Mouse (Mus musculus) left cerebral cortex, adult 18-20 months (tissue): ENCODE results near the gene Lca5. TPM values are rescaled to one million over a fixed set of nuclear protein-coding genes. Genes with fewer than 3 reads are reported as not detected.

Source experiments
- DNase-seq, 2 experiments: peaks; one replicate each; pipeline ENCODE4 v3.0.0; 2021 to 2022; ENCODE audit warnings: low spot score in 2 of 2, mixed read lengths in 1 of 2
- total RNA-seq, 2 experiments: library from RNA; stranded (reverse); gene quantifications; 2 replicates each; pipeline ENCODE4 v1.2.3; 2021

Lca5 gene
- total RNA-seq, 2 experiments from 2014 or later = 13.4 to 18.6 TPM

DNA sequence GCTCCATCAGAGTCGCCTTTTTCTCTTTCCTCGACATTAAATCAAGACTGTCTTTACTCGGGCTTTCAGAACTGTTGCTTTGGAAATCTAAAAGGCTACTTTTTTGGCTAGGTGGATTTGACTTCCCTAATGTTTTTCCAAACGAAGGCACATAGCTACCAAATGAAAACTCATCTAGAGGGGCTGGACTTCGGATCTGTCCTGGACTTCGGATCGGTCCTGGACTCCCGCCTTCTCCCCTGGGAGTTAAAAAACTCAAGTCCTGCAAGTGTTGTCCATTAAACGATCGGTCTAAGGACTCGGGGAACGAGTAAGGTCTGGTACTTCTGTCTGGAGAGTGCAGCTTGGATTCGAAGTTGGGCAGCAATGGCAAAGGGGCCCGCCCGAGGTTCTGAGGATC, 45.5 kb downstream of the Lca5 start:
- no peak for DNase-seq

DNA sequence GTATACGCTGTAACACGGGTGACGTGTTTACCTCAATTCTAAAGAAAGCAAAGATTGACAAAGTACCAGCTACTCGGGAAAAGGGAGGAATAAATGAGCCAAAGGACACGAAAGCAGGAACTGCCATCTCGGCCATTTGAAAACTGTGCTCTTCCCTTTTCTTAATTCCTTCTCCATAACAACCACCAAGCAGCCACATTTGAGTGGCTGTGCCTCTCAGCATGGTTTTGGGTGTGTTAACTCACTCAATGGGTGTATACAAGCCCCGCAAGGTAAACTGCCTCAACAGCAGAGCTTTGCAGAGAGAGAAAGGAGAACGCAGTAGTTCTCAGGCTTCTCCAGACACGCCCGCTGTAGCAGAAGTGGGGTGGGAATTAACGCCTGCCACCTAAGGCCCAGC, 48.9 kb downstream of the Lca5 start:
- DNase-seq = no peak

DNA sequence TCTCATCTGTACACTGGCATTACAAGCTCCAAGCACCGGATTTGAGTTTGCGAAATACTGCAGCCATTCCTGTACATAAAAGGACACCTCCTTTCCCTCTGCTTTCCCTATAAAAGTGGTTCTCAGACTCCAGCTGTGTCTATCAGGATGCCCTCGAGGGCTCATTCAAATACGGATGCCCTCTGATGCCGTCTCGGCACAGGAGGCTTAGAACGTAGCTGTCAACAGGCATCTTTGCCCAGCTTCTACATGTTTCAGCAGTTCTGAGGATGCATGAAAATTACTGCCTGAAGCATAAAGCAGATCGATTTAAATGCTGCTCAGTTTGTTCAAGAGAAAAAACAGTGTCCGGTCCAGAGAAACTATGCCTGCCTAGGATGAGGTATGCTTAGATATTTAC, 51.4 kb downstream of the Lca5 start:
- DNase-seq = no peak

DNA sequence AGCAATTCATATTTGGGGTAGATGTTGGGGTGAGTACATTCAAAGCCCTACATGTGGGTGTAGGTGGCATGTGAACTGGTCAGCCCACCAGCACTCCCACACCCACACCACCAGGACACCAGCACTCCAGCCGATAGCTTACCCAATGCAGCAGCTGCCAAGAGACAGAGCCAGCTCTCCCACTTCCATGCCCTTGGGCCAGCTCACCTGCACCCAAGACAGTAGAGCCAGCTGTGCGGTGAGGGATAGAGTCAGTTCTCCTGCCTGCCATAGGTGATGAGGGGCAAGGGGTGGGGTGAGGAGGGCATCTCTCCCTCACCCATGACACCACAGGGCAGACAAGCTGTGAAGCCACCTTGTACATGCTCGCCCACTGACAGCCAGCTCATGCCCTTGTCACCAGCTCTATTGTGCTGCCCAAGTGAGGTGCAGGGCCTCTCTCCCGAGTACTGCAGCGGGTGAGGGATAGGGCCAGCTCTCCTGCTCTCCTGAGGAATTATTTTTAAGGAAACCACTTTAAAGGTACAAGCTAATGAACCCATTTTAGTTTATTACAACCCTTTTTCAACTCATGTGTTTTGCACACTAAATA, 54.6 kb downstream of the Lca5 start:
- no peak for DNase-seq

DNA sequence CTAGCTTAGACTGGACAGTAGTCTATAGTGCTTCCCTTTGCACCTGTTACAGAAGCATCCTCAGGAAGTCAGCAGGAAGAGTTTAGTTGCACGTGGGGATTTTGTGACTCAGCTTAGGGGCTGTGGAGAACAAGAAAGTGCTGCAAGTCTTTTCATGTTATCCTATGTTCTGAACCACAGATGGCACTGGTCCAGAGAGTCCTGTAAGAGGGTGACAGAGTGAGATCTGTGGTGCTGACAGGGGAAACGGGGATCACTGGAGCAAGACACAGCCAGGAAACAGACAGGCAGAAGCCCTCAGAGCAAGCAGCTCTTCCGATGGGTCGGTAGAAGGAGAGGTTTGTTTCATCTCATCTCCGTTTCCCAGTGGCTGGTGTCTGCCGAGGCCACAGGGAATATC, 55.6 kb downstream of the Lca5 start:
- DNase-seq = no peak

DNA sequence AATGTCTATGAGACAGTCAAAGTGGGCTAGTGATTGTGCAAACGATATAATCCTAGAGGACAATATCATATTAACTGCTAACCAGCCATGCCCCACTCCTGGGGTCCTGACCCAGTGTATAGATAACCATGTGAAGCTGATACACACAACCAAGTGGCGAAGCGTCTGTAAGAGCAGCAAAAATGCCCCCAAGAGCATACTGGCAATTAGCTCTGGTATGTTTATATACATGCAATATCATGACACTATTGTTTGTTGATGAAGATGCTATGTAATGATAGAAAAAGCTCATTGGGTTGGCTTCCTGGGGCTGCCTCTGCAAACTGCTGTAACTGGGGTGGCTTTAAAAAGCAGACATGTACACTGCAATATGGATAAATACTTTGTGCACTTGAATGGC, 57.7 kb downstream of the Lca5 start:
- no peak for DNase-seq

DNA sequence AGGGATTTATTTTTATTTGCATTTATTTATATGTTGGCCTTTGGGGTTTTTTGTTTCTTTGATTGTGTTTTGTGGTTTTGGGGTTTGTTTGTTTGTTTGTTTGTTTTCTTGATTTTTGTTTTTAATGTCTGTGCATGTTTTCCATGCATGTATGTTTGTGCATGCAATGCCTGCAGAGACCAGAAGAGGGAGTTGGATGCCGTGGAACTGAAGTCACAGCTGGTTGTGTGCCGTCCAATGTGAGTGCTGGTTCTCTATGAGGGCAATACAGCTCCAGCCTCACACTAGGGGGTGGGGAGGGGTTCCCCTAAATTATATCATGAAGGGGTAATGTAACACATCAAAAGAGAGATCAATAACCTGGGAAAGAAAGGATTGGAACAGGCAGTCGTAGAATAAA, 58.2 kb downstream of the Lca5 start:
- no peak for DNase-seq

DNA sequence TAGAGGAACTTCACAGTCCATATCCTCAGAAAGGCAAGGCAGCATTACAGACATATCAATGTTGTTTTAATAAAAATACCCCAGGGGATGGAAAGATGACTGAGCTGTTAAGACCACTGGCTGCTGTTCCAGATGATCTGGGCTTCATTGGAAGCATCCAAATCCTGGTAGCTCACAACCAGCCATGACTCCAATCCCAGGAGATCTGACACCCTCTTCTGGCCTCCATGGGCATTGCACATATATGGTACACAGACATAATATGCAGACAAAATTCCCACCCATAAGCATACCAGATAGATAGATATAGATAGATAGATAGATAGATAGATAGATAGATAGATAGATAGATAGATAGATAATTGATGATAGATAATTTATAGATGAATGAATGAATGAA, 59.6 kb downstream of the Lca5 start:
- DNase-seq = peak in 1 of 2 experiments; percentile 10

DNA sequence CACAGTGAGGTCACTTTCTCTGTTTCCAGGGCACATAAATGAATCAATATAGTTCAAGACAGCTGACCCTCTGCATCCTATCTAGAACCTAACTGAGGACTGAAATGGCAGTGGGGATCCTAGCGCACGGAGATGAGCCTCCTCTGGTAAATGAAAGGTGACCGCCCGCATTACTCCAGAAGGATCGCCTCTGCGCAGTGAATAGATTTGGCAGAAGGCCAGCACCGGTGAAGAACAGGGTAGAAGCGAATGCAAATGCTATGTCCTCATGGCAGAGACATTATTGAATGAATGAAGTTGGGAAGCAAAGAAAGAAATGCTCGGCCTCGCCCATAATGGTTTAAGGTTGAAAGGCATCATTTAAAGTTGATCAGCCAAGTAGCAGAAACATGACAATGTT, 61.3 kb downstream of the Lca5 start:
- DNase-seq = no peak

DNA sequence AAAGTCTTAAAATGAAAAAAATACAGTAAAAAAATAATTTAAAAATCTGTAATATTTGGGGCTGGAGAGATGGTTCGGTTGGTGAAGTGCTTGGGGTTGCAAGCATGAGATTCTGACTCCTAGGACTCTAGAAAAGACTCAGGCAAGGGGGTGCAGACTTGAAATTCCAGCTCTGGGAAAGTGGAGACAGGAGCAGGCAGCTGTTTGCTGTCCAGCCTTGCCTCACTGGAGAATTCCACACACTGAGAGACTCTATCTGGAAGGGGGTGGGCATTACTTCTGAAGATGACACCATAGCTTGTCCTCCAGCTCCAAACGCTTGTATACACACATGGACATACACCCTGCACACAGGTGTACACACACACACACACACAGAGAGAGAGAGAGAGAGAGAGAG, 63.8 kb downstream of the Lca5 start:
- DNase-seq = no peak

DNA sequence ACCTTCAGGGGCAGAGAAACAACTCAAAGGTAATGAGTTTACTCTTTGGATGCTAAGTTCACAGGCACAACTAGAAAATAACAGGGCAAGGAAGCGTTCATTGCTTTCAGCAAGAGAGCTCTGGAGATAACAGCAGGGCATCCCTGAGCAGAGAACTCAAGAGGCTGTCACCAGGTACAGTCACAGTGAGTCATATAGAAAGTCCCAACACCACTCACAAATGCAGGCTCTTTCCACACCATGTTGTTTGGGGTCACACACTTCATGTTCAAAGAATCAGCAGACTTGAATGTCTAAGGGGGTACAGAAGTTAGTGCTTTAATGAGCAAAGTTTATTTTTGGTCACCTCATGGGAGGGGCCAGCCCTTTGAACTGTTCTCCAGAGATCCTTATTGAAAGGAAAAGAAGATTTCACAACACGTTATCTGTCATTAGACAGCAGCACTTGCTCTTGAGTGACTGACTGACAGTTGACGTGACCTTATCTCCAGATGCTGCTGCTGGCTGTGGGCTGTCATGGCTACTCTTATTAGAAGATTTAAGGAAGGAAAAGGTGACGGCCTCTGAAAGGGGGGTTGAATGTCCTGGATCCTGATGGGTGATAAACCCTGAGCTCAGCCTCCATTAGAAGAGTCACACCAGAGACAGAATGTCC, 65.3 kb downstream of the Lca5 start:
- DNase-seq = no peak

DNA sequence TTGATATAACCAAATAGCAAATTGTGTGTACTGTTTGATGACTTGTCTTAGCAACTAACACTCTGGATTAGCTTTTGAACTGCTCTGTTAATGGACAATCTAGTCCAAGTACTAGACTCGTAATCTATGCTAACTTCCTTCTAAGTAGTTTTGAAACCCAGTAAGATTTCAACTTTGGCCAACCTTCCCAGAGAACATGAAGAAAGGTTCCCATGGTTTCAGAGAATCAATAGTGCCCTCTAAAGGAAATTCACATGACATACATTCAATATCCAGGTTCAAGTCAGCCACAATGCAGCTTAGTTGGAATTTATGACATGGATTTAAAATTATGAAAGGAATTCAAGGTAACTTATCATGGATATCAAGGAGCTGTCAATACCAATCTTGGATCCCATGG, 70.0 kb downstream of the Lca5 start:
- no peak for DNase-seq

DNA sequence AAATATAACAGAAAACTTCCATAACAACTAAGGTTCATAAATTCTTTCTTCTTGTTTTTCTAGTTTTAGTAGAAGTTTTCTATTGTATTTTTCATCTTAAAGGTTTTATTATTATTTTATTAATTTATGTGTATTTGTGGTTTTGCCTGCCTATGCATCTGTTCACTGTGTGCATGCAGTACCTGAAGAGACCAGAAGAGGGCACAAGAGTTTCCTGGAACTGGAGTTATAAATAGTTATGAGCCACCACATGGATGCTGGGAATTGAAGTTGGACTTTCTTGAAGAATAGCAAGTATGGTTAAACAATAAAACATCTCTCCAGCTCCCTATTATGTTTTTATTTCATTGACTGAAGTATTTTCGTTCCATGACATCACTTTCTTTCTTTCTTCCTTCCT, 72.7 kb downstream of the Lca5 start:
- DNase-seq = peak in 1 of 2 experiments; percentile 21

DNA sequence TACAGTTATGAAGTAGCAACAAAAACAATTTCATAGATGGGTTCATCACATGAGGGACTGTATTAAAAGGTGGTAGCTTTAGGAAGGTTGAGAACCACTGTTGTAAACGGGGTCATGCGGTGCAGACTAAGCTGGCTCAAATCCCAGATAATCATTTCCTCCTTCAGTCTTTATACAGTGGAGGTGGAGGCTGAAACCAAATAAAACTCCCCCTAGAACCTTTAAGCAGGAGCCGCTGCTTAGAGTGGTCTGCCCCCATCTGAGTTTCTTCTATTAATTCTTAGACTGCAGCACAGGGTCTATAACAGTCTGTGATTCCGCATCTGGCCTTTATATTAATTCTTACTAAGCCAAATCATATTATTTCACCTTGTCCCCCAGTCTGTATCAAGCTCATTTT, 85.1 kb downstream of the Lca5 start:
- DNase-seq = no peak

DNA sequence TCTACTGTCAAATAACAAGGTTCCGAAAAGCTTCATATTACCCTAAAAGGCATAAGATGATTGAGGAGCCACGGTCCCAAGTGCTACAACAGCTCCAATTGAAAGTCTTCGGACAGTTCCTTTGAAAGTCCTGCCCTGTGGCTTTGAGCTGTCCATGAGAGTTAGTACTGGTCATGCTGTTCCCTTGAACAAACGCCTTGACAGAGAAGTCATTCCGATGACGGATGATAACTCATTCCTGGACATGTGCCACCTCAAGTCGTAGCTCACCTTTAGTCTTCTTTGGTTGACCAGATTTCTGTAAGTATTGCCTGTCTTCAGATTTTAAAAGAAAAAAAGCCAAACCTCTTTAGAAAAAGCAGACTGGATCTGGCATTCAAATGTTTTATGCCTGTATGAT, 87.6 kb downstream of the Lca5 start:
- DNase-seq = no peak

DNA sequence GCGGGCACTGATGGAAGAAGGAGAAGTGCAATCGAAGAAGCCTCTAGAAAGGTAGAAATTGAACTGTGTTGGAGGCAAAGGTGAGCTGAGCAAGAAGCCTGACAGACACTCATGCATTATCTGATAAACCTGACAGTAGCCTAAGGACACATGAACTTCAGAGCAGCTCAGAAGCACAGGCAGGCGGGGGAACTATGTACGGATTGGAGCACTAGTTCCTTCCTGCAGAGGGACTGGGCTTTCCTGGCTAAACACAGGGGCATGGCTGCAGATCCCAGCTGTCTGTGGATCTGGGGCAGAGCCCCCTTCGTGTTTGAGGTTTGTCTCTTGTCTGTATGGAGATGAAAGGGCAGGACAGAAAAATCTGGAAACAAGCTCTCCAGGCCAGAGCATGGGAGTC, 89.8 kb downstream of the Lca5 start:
- no peak for DNase-seq

DNA sequence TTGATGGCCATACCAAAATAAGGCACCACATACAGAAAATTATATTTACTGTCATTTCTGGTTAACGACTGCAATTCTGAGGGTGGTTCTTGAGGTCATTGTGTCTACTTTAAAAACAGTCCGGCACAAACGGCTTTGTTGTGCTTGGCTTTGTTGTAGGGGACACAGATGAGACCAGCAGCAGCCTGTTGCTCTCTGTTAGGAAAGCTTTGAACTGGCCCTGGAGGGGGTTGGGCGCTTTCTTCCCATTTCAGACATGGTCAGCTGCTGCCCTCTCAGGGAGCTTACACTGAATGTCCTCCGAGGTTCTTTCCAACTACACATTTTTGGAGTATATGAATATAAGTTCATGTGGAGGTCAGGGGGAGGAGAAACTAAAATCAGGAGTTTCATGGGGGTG, 90.3 kb downstream of the Lca5 start:
- peak in 1 of 2 experiments; percentile 15 for DNase-seq

DNA sequence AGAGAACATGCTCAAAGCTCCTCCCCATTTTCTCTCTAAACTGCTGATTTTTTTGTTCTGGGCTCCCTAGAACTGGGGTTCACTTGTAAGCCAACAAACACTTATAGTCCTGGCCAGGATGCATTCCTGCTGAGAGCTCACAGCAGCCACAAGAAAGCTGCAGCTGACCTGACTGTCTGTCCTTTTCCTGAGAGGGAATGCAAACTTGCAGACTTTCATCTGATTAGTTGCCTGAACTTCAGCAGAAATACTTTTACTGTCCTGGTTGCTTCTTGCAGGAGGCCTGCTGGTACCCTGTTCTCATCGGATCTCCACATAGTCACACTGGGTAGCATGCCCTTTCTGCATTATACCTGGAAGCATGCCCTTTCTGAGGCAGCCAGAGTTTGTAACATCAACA, 91.0 kb downstream of the Lca5 start:
- no peak for DNase-seq

DNA sequence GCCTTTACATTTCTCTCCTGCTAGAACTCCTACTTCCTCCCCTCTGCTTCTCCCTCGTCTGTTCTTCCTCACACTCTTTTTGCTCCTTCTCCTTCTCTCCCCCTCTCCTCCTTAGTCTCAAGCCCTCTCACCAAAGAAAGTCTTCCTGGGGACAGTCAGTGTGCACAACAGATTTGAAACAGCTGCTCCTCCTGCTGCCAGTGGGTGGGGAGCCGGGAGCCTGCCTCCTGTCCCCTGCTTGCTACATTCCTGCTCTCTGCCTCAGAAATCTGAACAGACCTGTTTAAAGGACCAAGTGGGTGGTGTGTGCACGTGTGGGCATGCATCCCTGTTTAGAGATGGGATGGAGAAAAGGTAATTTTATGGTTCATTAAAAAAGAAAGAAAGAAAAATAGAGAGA, 91.4 kb downstream of the Lca5 start:
- DNase-seq = peak; percentile 51 to 71

DNA sequence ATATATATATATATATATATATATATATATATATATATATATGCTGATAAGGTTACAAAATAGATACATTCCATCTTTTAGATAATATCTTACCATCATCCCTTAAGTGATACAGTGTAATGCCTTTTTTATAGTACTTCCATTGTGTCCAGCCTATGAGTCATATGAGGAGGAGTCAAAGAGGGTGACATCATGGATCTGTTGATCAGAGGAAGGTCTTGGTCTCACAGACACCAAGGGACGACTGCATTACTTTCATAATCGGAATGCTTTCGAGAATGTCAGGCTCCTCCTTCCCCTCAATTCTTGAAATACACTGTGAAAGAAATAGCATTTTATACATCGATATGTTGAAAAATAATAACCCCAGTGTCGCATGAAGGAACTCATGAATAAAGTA, 93.4 kb downstream of the Lca5 start:
- no peak for DNase-seq

DNA sequence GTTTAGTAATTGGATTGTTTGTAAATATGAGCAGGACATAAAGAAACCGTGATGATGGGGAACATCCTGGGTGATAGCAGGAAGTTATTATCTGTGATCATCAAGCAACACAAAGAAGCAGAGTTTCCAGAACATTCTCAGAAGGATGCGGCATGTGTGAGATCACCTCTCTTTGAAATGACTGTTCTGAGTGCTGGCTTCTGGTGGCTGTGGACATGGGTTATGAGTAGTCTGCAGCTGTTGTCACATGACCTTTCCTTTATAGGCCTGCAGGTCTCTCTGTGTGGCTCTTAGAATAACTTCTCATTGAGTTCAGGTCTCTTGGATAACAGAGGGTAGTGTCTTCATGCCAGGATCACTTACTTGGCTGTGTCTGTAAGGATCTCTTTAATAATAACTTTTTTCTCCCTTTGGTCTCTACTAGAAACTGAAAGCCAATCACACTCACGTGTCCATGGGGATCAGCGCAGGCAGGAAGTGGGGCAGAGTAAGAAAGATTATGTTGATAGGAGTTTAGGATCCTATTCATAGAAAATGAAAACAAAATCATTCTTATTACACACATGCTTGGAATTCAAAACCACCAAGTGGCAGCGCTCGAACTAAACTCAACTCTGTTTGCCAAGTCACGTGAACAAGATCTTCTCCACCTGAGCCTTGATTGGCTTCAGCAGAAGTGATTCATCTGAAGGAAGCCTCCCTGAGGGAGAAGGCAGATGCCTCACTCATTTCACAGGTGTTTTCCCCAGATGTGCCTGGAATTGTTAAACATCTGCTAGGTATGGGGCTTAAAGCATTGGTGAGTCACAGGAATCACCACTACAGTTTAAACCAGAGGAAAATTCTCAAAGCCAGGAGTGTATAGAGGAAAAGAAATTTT, 98.2 kb downstream of the Lca5 start:
- no peak for DNase-seq
